Mouse (Mus musculus) CH12.LX (cell line): ENCODE results near the gene Hgd.

ENCODE experiments used
- CTCF ChIP-seq, 2 experiments: IDR thresholded peaks in 1 of 2; conservative IDR thresholded peaks in 1 of 2; 2 replicates each; pipeline ENCODE4 v1.5.1; 2011 to 2012; ENCODE audit warnings: low read depth in 2 of 2, low read length in 2 of 2, improper control_type of control experiment in 1 of 2, inconsistent platforms in 1 of 2, mild to moderate bottlenecking in 1 of 2, moderate library complexity in 1 of 2
- NRF1 ChIP-seq: IDR thresholded peaks from 2 replicates; pipeline ENCODE4 v1.6.1; 2014; ENCODE audit warnings: low read depth, mild to moderate bottlenecking, inconsistent platforms, low read length, improper control_type of control experiment, moderate library complexity
- POLR2A ChIP-seq: IDR thresholded peaks from 2 replicates; pipeline ENCODE4 v1.6.1; 2011; ENCODE audit warnings: low read depth, mild to moderate bottlenecking, improper control_type of control experiment, low read length
- TCF12 ChIP-seq: IDR thresholded peaks from 2 replicates; pipeline ENCODE4 v1.6.1; 2014; ENCODE audit warnings: low read depth, mild to moderate bottlenecking, inconsistent platforms, low read length, improper control_type of control experiment
- USF2 ChIP-seq: conservative IDR thresholded peaks from 2 replicates; pipeline ENCODE4 v1.6.1; 2011; ENCODE audit warnings: low read depth, low read length, improper control_type of control experiment

GRCm38 (mm10) chr16:37597412-37597811 is 17.5 kb downstream of the Hgd start:
- TF ChIP-seq USF2 (no peak), NRF1 (no peak), TCF12 (no peak), POLR2A (no peak), CTCF (conservative IDR thresholded peaks at IDR 0.05 in 1 of 2, IDR thresholded peaks at IDR 0.05 in 1 of 2; ENCODE audit: low read depth in 2 of 2, low read length in 2 of 2) (no peak)
